Comparison of ENCODE assay signal across 8 mouse cellular contexts in the genomic region with DNA sequence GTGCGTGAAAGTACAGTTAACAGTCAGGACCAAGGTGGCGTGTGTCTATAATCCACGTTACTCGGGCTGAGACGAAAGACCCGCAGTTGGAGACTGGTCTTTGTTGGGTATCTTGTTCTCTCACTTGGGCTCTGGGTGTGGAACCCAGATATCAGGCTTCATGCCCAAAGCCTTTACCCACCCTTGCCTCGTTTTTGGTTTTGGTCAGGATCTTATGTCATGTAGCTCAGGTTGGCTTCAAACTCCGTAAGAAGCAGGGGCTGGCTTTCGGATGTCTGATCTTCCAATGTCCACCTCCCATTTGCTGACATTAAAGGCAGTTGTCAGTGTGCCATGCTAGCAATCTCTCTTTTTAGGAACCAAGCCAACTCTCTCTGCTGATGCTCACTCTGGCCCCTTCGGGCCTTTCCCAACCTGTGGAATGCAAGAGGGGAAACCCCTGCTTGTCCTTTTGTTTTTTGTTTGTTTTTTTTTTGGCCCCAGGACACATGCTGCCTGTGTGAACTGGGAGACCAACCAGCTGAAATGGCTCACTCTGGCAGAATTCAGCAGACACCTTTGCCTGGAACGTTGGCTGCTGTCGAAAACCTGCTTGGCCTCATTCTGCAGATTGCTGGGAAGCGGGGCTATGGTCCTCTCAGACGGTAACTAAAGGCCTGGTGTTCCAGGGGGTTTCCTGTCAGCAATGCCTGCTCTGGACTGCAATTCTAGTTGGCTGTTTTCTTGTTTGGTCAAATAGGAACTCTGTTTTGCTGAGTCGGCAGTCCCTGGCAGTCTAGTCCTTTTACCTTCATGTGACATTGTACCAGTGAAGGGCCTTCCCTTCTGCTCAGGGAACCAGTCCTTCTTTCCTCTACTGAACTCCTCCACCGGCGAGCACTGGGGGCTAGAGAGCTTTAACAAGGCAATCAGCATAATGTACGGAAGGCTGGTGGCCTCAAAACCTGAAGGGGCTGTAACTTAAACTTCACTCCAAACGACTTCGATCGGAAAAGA. TPM values are rescaled to one million over a fixed set of nuclear protein-coding genes. Genes with fewer than 3 reads are reported as not detected.
A peak's percentile ranks its signal among the peaks of the same experiment; 100 is the strongest.
DNase-seq lines count a peak whose midpoint lies in the region; ATAC-seq and TF ChIP-seq lines count a peak whose summit lies in the region.

No protein-coding gene starts in this region.

- 61% methylated on average over 21 of the region's 21 CpGs for WGBS in hindbrain, embryonic 13.5 days

- H3K36me3 ChIP-seq in hindbrain, embryonic 13.5 days, result no peaks in the 10 kb centered on the region
- H3K36me3 ChIP-seq in myocyte (ENCODE audit: control insufficient read depth, insufficient read depth), result no peaks in the 10 kb centered on the region

- H3ac ChIP-seq in myocyte (ENCODE audit: control insufficient read depth, insufficient read length), result no peak overlapping the region

- H3K9ac ChIP-seq in hindbrain, embryonic 13.5 days, result peak overlapping the region; percentile 68

- peak overlapping the region; percentile 74 for H3K27ac ChIP-seq in left cerebral cortex, adult 2 months
- H3K27ac ChIP-seq in hindbrain, embryonic 13.5 days, result peak overlapping the region; percentile 96

- TF ChIP-seq POLR2A in brain, embryonic 14.5 days (IDR thresholded peaks at IDR 0.05; ENCODE audit: borderline replicate concordance, extremely low read depth, insufficient read depth, insufficient read length, poor library complexity, severe bottlenecking), result no peak
- TF ChIP-seq POLR2A in myocyte (IDR thresholded peaks at IDR 0.05; ENCODE audit: insufficient read length, low read depth), result no peak

- no peak overlapping the region for H3K4me3 ChIP-seq in left cerebral cortex, adult 2 months
- H3K4me3 ChIP-seq in hindbrain, embryonic 13.5 days, result peak overlapping the region; percentile 22; the same call in 1 of the 2 replicates
- no peak overlapping the region for H3K4me3 ChIP-seq in myocyte

- intact Hi-C loops in left cerebral cortex, adult 2 months (cut with DNase I), result no loop called here
- intact Hi-C loops in gastrocnemius, postnatal 14 days (cut with DNase I; ENCODE audit: low total_unique reads), result no loop called here

- peaks cover 61% of the 10 kb centered on the region for H3K4me1 ChIP-seq in hindbrain, embryonic 13.5 days (replicated peaks)

- H3K4me2 ChIP-seq in hindbrain, embryonic 13.5 days, result peak overlapping the region; percentile 52
- peak overlapping the region; percentile 87 for H3K4me2 ChIP-seq in myocyte (ENCODE audit: low read depth)

- H3K9me3 ChIP-seq in hindbrain, embryonic 13.5 days, result no peaks in the 10 kb centered on the region

- H3K79me2 ChIP-seq in myocyte (ENCODE audit: control insufficient read depth, insufficient read depth), result no peaks in the 10 kb centered on the region

- H3K27me3 ChIP-seq in hindbrain, embryonic 13.5 days, result no peaks in the 10 kb centered on the region
- no peaks in the 10 kb centered on the region for H3K27me3 ChIP-seq in myocyte (ENCODE audit: control insufficient read depth, insufficient read depth, insufficient read length)

- TF ChIP-seq CTCF in left cerebral cortex, adult 2 months (IDR thresholded peaks at IDR 0.05), result no peak
- no peak for TF ChIP-seq CTCF in brain, embryonic 14.5 days (IDR thresholded peaks at IDR 0.05; ENCODE audit: borderline replicate concordance, extremely low read depth, insufficient read depth, insufficient read length)

- ATAC-seq in hindbrain, embryonic 13.5 days (ENCODE audit: low FRiP score), result no peak

- no peak for DNase-seq in left cerebral cortex, adult 2 months (ENCODE audit: extremely low spot score in 1 of 2, low spot score in 2 of 2)
- no peak for DNase-seq in left cerebral cortex, adult 11 months (ENCODE audit: low spot score)
- peak; percentile 69 for DNase-seq in brain, embryonic 14.5 days (ENCODE audit: low read depth)
- DNase-seq in cerebellum, adult 8-10 months, result no peak
- no peak for DNase-seq in layer of hippocampus, adult 18-20 months (ENCODE audit: low spot score in 2 of 2)
- DNase-seq in gastrocnemius, postnatal 14 days, result no peak

TF ChIP-seq in myocyte, 11 proteins besides CTCF, POLR2A, EP300 and RAD21:
- no peak for TF ChIP-seq E2F4 (IDR thresholded peaks at IDR 0.05; ENCODE audit: insufficient read depth)
- TF ChIP-seq MAX (IDR thresholded peaks at IDR 0.05; ENCODE audit: low read depth), result no peak
- TF ChIP-seq CEBPB (IDR thresholded peaks at IDR 0.05; ENCODE audit: insufficient read depth, poor library complexity, severe bottlenecking), result no peak
- TF ChIP-seq TCF12 (IDR thresholded peaks at IDR 0.05; ENCODE audit: insufficient read depth, poor library complexity, severe bottlenecking), result no peak
- no peak for TF ChIP-seq REST (IDR thresholded peaks at IDR 0.05; ENCODE audit: insufficient read depth, insufficient read length)
- TF ChIP-seq MYOG (IDR thresholded peaks at IDR 0.05; ENCODE audit: control insufficient read depth in 1 of 3, insufficient read depth in 1 of 3, insufficient read length in 2 of 3, low read depth in 2 of 3), result no peak
- TF ChIP-seq USF1 (IDR thresholded peaks at IDR 0.05; ENCODE audit: low read depth), result no peak
- no peak for TF ChIP-seq MYOD1 (IDR thresholded peaks at IDR 0.05; ENCODE audit: control insufficient read depth in 1 of 3, insufficient read length in 2 of 3, low read depth in 2 of 3)
- TF ChIP-seq TCF3 (IDR thresholded peaks at IDR 0.05; ENCODE audit: insufficient read length, low read depth), result no peak
- no peak for TF ChIP-seq POLR2AphosphoS2 (IDR thresholded peaks at IDR 0.05; ENCODE audit: insufficient read length, low read depth)
- no peak for TF ChIP-seq SRF (IDR thresholded peaks at IDR 0.05; ENCODE audit: control insufficient read depth, insufficient read length, low read depth)

RNA-seq across cellular contexts. Expression of gene Tuba1a, which starts 23.6 kb away (rescaled TPM):
- 100 to 1,000 TPM; 817 to 827 TPM for total RNA-seq in left cerebral cortex, adult 2 months (2021)
- polyA plus RNA-seq in brain, embryonic 14.5 days (2012; rRNA removed), result 11,216 and 14,471 TPM in 2 replicates
- polyA plus RNA-seq in hindbrain, embryonic 13.5 days (2015; fragmentation: Nextera tagmentation; extraction: Ambion mirVana), result 15,152 and 15,804 TPM in 2 replicates
- 3,074 TPM for polyA plus RNA-seq in myocyte (2012; fragmentation: generic; extraction: Trizol)
- total RNA-seq in layer of hippocampus, adult 18-20 months (2021), result 100 to 1,000 TPM; 699 to 750 TPM
- total RNA-seq in gastrocnemius, postnatal 14 days (2021), result 100 to 1,000 TPM in 1 of 2 experiments, 10 to 100 TPM in 1; 58.7 to 109 TPM

RNA-seq across cellular contexts. Expression of gene Gm49450, which starts 23.7 kb away (rescaled TPM):
- total RNA-seq in left cerebral cortex, adult 2 months (2021), result not detected
- 136 and 183 TPM in 2 replicates for polyA plus RNA-seq in brain, embryonic 14.5 days (2012; rRNA removed)
- polyA plus RNA-seq in hindbrain, embryonic 13.5 days (2015; fragmentation: Nextera tagmentation; extraction: Ambion mirVana), result not detected in 2 replicates
- 0.84 TPM for polyA plus RNA-seq in myocyte (2012; fragmentation: generic; extraction: Trizol)
- total RNA-seq in layer of hippocampus, adult 18-20 months (2021), result not detected
- not detected for total RNA-seq in gastrocnemius, postnatal 14 days (2021)

RNA-seq across cellular contexts. Expression of gene Tuba1b, which starts 42.7 kb away (rescaled TPM):
- total RNA-seq in left cerebral cortex, adult 2 months (2021), result 100 to 1,000 TPM; 509 to 550 TPM
- polyA plus RNA-seq in brain, embryonic 14.5 days (2012; rRNA removed), result 2,160 and 2,864 TPM in 2 replicates
- 1,016 and 1,054 TPM in 2 replicates for polyA plus RNA-seq in hindbrain, embryonic 13.5 days (2015; fragmentation: Nextera tagmentation; extraction: Ambion mirVana)
- polyA plus RNA-seq in myocyte (2012; fragmentation: generic; extraction: Trizol), result 2,204 TPM
- 100 to 1,000 TPM; 448 to 490 TPM for total RNA-seq in layer of hippocampus, adult 18-20 months (2021)
- 10 to 100 TPM; 64.0 to 93.6 TPM for total RNA-seq in gastrocnemius, postnatal 14 days (2021)

RNA-seq across cellular contexts. Expression of gene Tuba1c, which starts 52.6 kb away (rescaled TPM):
- total RNA-seq in left cerebral cortex, adult 2 months (2021), result 10 to 100 TPM; 56.1 to 61.4 TPM
- polyA plus RNA-seq in brain, embryonic 14.5 days (2012; rRNA removed), result 62.6 and 100 TPM in 2 replicates
- polyA plus RNA-seq in hindbrain, embryonic 13.5 days (2015; fragmentation: Nextera tagmentation; extraction: Ambion mirVana), result 28.1 and 28.2 TPM in 2 replicates
- polyA plus RNA-seq in myocyte (2012; fragmentation: generic; extraction: Trizol), result 462 TPM
- total RNA-seq in layer of hippocampus, adult 18-20 months (2021), result 10 to 100 TPM; 48.9 to 55.6 TPM
- total RNA-seq in gastrocnemius, postnatal 14 days (2021), result 10 to 100 TPM; 14.3 to 21.0 TPM

RNA-seq across cellular contexts. Expression of gene Lmbr1l, which starts 59.0 kb away (rescaled TPM):
- total RNA-seq in left cerebral cortex, adult 2 months (2021), result 10 to 100 TPM; 17.8 to 19.1 TPM
- 106 and 176 TPM in 2 replicates for polyA plus RNA-seq in brain, embryonic 14.5 days (2012; rRNA removed)
- 37.7 and 38.3 TPM in 2 replicates for polyA plus RNA-seq in hindbrain, embryonic 13.5 days (2015; fragmentation: Nextera tagmentation; extraction: Ambion mirVana)
- 33.4 TPM for polyA plus RNA-seq in myocyte (2012; fragmentation: generic; extraction: Trizol)
- total RNA-seq in layer of hippocampus, adult 18-20 months (2021), result 10 to 100 TPM; 13.7 to 14.0 TPM
- total RNA-seq in gastrocnemius, postnatal 14 days (2021), result 10 to 100 TPM in 1 of 2 experiments, 1 to 10 TPM in 1; 4.4 to 11.3 TPM

Comparison
In these comparisons a context has a peak if more than half of its experiments do, and no peak if none do; other contexts are left out.
1. RNA of gene Tuba1a, which starts 23.6 kb away (total RNA-seq): 817 to 827 TPM in left cerebral cortex, adult 2 months and 699 to 750 TPM in layer of hippocampus, adult 18-20 months; 58.7 to 109 TPM in gastrocnemius, postnatal 14 days; every median in the first group is over 4 times any median in the second.
2. RNA of gene Tuba1b, which starts 42.7 kb away (total RNA-seq): 509 to 550 TPM in left cerebral cortex, adult 2 months and 448 to 490 TPM in layer of hippocampus, adult 18-20 months; 64.0 to 93.6 TPM in gastrocnemius, postnatal 14 days; every median in the first group is over 4 times any median in the second.